Mouse (Mus musculus) myocyte (in vitro differentiated cells): Measurements from ENCODE around the gene Slc7a10.

Experiments used
- CEBPB ChIP-seq: IDR thresholded peaks from 2 replicates; pipeline ENCODE4 v1.6.1; 2011; ENCODE audit warnings: mild to moderate bottlenecking, moderate library complexity; ENCODE audit not compliant: poor library complexity, insufficient read depth, severe bottlenecking
- E2F4 ChIP-seq: IDR thresholded peaks from one replicate; pipeline ENCODE4 v1.6.1; 2011; ENCODE audit warnings: mild to moderate bottlenecking, control low read depth, moderate library complexity; ENCODE audit not compliant: insufficient read depth
- MAX ChIP-seq: IDR thresholded peaks from one replicate; pipeline ENCODE4 v1.6.1; 2011; ENCODE audit warnings: low read depth, mild to moderate bottlenecking, control low read depth
- MYOD1 ChIP-seq, 3 experiments: IDR thresholded peaks; one replicate each; pipeline ENCODE4 v1.6.1; 2011; ENCODE audit warnings: control low read depth in 2 of 3, low read depth in 2 of 3, mild to moderate bottlenecking in 2 of 3, moderate library complexity in 1 of 3; ENCODE audit not compliant: insufficient read length in 2 of 3, control insufficient read depth in 1 of 3
- MYOG ChIP-seq, 3 experiments: IDR thresholded peaks; one replicate each; pipeline ENCODE4 v1.6.1; 2011; ENCODE audit warnings: control low read depth in 2 of 3, low read depth in 2 of 3, mild to moderate bottlenecking in 2 of 3; ENCODE audit not compliant: insufficient read length in 2 of 3, control insufficient read depth in 1 of 3, insufficient read depth in 1 of 3
- POLR2A ChIP-seq: IDR thresholded peaks from one replicate; pipeline ENCODE4 v1.6.1; 2011; ENCODE audit warnings: low read depth, mild to moderate bottlenecking, control low read depth, moderate library complexity; ENCODE audit not compliant: insufficient read length
- POLR2AphosphoS2 ChIP-seq: IDR thresholded peaks from one replicate; pipeline ENCODE4 v1.6.1; 2011; ENCODE audit warnings: low read depth, control low read depth; ENCODE audit not compliant: insufficient read length
- REST ChIP-seq: IDR thresholded peaks from one replicate; pipeline ENCODE4 v1.6.1; 2011; ENCODE audit warnings: mild to moderate bottlenecking, control low read depth, moderate library complexity; ENCODE audit not compliant: insufficient read depth, insufficient read length
- SRF ChIP-seq: IDR thresholded peaks from one replicate; pipeline ENCODE4 v1.6.1; 2011; ENCODE audit warnings: low read depth; ENCODE audit not compliant: control insufficient read depth, insufficient read length
- TCF12 ChIP-seq: IDR thresholded peaks from one replicate; pipeline ENCODE4 v1.6.1; 2011; ENCODE audit warnings: mild to moderate bottlenecking, control low read depth; ENCODE audit not compliant: poor library complexity, insufficient read depth, severe bottlenecking
- USF1 ChIP-seq: IDR thresholded peaks from one replicate; pipeline ENCODE4 v1.6.1; 2011; ENCODE audit warnings: low read depth, mild to moderate bottlenecking, control low read depth, moderate library complexity

DNA sequence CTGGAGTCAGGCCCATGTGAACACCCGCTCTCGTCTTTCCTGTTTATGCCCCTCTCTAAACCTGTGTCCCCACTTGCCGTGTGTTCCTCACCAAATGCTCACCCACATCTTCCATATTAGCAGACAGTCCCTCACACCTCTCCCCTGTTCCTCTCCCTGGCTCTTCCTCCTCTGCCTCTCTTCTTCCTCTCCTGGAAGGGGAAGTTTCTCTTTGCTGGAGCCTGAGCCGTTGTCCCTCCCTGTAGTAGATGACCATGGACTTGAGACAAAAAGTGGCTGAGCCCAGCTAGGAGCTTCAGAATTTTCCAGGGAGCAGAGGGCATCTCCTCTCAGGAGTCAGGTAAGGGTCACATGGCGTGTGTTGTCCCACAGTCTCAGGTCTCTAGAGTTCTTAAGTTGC lies 19.2 kb upstream of the Slc7a10 start:
- no peak for TF ChIP-seq MAX
- no peak for TF ChIP-seq SRF
- no peak for TF ChIP-seq POLR2A
- TF ChIP-seq E2F4, result no peak
- TF ChIP-seq TCF12, result no peak
- no peak for TF ChIP-seq MYOG (IDR thresholded peaks at IDR 0.05; ENCODE audit: control insufficient read depth in 1 of 3, insufficient read depth in 1 of 3, insufficient read length in 2 of 3, low read depth in 2 of 3)
- no peak for TF ChIP-seq USF1
- TF ChIP-seq REST, result no peak
- TF ChIP-seq MYOD1 (IDR thresholded peaks at IDR 0.05; ENCODE audit: control insufficient read depth in 1 of 3, insufficient read length in 2 of 3, low read depth in 2 of 3), result no peak
- no peak for TF ChIP-seq CEBPB
- no peak for TF ChIP-seq POLR2AphosphoS2
